Mouse (Mus musculus): ENCODE results near the gene Dnajc5.
A peak's percentile ranks its signal among the peaks of the same experiment; 100 is the strongest.

The Dnajc5 gene

DNA sequence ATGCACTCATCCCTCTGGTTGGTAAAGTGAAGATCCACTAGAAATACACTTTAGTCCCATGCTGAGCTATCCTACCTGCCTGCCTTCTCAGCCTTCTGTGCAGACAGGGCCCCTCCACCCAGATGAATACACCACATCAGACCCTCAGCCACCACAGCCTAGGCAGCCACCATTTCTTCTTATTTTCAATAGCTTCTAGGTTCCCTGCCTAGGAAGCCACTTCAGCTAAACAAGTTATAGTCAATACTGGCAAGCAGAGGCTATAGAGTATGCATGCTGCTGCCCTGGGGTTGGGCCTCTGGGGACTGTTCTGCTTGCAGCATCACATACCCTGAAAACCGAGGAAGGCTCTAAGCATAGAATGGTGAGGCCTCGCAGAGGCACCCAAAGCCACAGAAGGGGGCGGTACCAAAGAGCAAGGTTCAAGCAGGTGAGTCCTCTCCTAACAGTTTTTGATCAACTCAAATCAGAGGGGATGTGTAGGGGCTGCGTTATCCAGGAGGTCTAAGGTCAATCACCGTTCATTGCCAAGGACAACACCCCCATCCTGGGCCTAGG lies 71.3 kb downstream of the Dnajc5 start, which contains the start of gene Prpf6:
Gene Prpf6 (plus strand): TSS at position 341 of the 558 bp plus-strand sequence.
- DNase-seq = peak; percentile 42 to 46

- DNase-seq = peak; percentile 77 to 78
Observed at GRCm38 (mm10) chr2:181592231-181593041, 72.2 kb downstream of the Dnajc5 start, which contains the start of gene Zfp512b. TSS of gene Zfp512b (minus strand) at chr2:181592803.

DNA sequence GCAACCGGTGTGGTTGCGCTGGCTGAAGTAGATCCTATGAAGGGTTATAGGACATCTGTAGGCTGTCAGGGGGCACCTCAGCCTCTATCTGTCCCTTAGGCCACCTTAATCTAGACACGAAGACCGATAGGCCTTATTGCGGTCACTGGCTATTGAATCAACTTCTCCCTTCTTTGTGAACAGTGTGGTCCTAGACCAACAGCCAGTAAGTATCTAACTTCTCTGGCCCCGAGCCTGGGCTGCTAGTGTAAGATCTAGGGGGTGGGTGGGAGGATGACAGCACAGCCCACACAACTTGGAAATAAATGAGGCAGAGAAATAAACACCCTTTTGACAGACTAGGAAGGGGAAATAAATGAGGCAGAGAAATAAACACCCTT lies 72.7 kb downstream of the Dnajc5 start:
- peak in 1 of 2 experiments; percentile 43 for DNase-seq

DNA sequence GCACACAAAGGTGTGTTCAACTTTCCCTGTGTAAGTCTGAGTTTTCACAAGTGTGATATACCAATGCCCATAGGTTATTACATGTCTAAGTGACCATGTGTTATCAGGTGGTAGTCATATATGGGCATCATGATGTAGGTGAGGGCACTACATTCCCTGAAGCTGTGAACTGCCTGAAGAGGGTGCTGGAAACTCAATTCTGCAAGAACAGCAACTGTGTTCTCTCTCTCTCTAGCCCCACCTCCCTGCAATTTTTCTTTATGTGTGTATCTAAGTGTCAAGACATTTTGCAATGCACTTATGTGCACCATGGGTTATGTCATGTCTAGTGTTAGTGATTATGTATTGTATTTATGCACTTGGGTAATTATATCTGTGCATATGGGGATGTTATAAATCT lies 73.7 kb downstream of the Dnajc5 start:
- DNase-seq = no peak

- DNase-seq = peak; percentile 63 to 65
Observed at GRCm38 (mm10) chr2:181594946-181595696, 74.8 kb downstream of the Dnajc5 start.

DNA sequence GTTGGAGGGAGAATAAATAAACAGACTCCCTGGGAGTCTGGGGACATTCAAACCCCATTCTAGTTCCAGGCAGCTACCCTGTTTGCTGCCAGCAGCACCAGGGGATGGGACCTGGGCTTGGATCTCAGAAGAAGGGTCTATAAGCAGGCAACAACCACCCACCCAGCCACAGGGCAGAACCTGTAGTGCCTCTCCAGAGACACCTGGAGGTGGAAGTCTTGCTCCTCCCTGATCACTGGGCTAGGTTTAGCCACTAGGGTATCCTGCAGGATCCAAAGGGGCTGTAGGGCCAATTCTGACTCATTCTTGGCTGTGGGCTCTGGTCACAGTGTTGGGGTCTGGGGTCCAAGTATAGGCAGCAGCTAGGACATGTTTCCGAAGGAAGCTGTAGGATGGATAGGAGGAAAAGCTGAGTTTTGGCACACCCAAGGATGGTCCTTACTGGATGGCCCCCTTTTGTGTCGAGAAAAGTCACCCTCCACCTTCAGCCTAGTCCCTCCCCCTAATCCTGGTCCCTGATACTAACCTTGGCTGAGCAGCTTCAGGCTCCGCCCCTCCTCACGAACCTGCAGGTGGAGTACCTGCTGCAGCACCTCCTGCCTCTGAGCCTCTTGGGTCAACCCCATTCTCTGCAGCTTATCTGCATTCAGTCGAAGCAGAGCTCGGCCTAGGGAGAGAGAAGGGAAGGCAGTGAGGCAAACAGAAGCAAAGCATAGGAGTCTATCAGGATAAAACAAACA lies 76.1 kb downstream of the Dnajc5 start:
- DNase-seq = no peak

DNA sequence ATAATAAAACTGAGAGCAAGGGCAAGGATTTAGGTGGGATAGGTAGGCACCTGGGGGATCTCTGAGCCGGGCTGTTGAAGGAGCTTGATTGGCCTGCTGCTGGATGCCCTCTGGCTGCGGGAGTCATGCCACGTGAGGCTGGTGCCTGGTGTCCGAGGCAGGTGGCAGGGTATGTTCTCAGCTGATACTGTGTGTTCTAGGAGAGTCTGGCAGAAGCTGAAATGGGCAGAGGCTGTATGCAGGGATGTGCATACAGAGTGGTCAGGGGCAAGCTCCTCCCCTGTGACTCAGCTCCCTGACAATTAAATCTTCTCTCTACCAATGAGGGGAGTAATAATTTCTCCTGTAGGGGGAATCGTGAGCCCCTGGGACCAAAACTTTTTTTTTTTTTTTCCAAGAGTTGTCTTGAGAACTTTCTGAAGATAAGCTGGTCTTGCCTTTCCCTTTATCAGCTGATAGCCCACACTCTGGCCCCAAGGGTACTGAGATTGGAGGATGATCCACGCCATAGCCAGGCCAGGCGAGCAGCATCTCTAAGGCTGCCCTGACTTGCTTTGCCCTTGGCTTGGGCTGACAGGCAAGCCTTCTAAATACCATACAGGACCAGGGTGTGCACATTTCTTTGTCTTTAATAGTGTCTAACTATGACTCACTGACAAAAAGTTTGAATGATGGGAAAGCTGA lies 77.2 kb downstream of the Dnajc5 start:
- no peak for DNase-seq

DNA sequence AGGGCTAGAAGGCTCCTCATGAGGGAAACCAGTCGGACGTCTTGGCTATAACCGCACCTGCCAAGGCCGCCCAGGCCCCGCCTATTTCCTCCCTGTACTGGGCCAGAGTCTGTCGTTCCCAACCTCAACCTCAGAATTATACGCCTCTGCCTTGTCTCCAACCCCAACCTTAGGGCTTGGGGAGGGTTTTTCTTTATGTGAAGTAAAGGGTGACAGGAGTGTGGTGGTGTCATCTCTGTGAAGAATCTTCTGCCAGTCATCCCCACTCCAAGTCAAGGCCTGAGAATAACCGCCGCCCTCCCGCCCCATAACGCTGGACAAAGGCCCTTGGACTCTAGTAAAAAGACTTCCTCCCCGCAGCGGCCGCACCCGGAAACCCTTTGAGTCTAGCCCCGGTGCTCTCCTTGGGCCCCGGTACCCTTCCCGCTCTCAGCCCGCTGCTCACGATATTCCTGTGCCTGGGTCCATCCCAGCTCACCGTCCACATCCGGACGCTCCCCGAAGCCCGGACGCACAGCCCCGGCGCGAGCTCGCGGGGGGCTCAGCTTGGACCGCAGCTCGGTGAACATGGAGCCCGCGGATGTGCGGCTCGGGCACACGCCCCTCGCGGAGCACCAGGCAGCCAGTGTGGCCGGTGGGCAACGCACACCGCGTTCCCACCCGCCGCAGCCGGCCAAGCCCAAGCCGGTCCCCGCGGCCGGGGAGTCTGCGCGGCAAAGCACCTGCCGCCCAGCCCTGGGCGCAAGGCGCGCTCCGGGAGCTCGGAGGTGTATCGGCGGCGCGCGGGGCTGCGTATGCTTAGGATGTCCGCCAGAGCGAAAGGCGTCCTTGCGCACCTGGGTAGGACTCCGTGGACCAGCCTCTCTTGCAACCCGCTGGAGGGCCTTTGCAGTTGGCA lies 78.4 kb downstream of the Dnajc5 start, which contains the start of gene Samd10:
Gene Samd10 (minus strand): TSS at position 759 of the 898 bp plus-strand sequence.
- DNase-seq = peak; percentile 76 to 77

GRCm38 (mm10) chr2:181600226-181600758 lies 80.0 kb downstream of the Dnajc5 start:
- no peak for DNase-seq

DNA sequence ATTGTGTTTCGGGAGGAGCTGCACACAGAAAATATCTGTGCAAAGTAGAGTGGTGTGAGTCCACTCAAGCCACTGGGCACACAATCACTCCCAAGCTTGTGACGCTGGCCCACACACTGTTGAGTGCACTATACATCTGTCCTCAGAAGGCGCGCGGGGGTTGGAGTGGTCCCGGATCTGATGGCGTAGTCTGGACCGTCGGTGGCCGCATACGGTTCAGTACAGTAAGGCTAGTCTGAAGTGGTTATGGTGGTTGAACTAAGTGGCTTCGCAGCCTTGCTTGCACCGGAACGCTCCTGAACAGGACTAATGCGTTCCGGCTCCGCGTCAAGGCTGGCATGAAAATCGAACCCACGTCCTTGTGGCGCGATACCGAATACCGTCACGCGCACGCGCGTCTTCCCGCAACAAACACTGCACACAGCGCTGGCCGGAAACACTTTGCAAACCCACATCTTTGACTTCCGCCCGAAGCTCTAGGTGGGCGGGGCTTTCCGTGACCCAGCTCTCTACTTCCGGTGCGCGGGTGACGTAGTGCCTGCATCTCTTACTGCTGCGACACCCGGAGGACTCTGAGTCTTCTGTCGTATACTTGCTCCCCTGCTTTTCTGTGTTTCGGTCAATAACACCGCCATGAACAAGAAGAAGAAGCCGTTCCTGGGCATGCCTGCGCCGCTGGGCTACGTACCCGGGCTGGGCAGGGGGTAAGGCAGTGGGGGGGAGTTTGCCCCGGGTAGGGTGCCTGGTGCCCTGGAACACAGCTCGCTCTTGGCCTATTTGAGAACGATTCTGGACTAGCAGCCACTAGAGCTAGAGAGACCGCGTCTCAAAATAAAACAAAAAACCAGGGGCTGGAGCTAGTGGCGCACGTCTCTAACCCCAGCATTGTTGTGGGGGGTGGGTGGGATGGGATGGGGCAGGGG lies 80.8 kb downstream of the Dnajc5 start:
- DNase-seq = peak; percentile 97

DNA sequence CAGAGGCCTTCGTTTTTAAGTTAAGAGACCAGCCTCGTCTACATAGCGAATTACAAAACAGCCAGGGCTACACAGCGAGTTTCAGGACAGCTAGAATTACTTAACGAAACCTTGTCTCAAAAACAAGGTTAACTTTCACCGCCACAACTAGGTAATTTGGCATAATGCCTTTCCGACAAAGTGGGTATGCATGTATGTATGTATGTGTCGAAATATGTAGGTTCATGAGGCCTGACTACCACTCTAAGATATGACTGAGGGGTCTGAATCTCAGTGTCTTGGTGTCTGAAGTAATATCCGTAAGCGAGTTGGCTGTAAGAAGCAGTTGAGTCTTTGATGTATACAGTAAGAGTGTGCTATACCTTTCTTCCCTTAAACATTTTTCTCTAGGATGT lies 81.5 kb downstream of the Dnajc5 start:
- DNase-seq = no peak

GRCm38 (mm10) chr2:181602367-181602766 lies 82.1 kb downstream of the Dnajc5 start:
- DNase-seq = no peak

Measured in B cell, adult 2 months (primary cell).